Mouse (Mus musculus): ENCODE results near the gene Pitpnm3.
"Not testable (repeated sequence)": the region's sequence is repeated elsewhere in the genome, so short reads cannot be mapped to it uniquely, and the experiment has no call there.

Gene Pitpnm3

DNA sequence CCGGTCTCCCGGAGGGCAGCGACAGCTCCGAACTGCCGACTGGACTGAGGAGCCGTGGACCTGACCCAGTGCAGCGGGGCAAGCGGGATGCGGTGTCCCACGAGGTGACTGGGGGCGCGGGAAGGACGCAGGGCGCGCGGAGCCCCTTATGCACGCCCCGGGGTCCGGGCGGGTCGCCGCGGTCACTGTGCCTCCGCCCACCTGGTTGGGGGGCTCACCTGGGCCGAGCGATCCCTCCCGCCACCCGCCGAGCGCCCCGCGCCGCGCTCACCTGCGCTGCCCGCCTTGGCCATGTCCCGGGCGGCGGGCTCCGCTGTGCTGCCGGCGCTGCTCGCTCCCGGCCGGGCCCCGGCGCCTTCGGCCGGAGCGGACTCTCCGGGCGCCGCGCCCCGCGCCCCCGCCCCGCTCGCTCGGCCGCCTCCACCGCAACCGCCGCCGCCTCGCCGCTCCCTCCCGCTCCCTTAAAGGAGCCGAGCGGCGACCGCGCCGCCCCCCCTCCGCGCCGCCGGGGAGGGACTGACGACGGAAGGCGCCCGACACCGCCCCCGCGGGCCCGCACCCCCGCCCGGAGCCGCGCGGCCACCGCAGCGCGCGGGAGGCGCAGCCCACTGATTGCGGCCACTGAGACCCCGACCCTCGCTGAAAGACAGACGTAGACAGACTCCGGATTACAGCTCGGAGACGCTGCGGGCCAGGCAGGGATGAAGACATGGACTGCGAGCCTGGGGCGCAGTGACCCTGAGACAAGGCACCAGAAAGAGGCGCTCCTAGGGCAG, at the start of gene Pitpnm3:
Gene Pitpnm3, minus strand, starts transcription at position 396 of the 776 bp plus-strand sequence.
- DNase-seq (ENCODE audit: low read depth, low spot score) = no peak

GRCm38 (mm10) chr11:72184252-72184651, 48.7 kb upstream of the Pitpnm3 start:
- DNase-seq (ENCODE audit: low read depth, low spot score) = no peak

DNA sequence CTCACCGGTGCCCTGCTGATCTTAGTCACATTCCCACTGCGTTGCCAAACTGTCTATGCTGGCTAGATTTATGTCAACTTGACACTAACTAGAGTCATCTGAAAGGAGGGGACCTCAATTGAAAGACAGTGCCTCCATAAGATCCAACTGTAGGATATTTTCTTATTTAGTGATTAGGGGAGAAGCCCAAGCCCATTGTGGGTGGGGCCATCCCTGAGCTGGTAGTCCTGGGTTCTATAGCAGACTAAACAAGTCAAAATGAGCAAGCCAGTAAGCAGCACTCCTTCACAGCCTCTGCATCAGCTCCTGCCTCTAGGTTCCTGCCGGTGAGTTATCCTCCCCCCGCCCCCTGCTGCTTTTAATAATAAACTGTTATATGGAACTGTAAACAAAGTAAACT, 45.6 kb upstream of the Pitpnm3 start:
- DNase-seq (ENCODE audit: low read depth, low spot score) = no peak

DNA sequence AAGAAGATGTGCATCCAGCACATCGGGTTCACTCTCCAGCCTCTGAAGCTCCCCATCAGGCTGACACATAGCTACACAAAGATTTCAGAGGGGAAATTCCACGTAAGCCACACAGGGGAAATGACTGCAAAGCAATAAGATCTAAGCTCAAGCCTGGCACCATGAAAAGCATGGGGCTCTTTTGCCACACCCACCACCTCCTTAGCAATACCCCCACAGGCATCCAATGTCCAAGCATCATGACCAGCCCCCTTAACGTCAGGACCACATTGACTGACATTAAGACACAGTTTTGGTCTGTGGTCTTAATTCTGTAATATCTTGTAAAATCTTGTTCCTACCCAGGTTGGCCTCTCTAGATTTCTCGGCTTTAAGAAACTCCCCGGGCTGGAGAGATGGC, 45.0 kb upstream of the Pitpnm3 start:
- DNase-seq (ENCODE audit: low read depth, low spot score) = no peak

- no peak for DNase-seq (ENCODE audit: low read depth, low spot score)
These were observed 41.0 kb upstream of the Pitpnm3 start for GRCm38 (mm10) chr11:72176553-72176952.

GRCm38 (mm10) chr11:72175966-72176365, 40.4 kb upstream of the Pitpnm3 start:
- no peak for DNase-seq (ENCODE audit: low read depth, low spot score)

DNA sequence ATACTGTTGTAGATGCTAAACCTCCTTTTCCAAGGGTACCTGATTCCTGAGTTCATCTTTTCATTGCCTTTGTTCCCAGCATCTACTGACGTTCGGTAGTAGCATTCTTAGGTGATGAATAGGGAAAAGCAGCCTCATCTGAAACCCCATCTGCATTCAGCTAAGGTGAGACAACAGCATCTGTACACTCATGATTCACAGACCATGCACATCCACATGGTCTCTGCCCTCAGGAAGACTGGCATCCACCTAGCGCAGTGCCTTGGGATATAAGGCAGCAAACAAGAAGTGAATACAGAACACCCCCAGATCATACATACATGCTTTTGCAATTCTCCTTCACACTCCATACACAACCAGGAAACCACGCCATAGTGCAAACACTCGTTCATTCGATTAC, 39.1 kb upstream of the Pitpnm3 start:
- DNase-seq (ENCODE audit: low read depth, low spot score) = no peak

DNA sequence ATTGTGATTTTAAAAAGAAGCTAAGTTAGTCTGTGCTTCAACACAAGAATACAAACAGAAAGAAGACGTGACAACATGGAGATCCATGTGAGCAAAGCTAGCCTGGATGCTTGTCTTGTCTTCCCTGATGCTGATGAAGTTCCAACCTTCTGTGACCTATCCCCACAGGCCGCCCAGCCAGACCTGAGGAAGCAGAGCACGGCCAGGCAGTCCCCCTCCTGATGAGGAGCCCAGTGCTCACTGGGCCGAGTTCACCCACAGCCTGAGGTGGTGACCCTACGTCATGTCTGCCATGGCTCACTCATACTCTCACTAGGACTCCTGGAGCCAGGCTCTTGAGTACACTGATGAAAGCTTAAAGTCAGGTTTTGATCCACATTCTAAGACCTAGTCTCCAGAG, 37.9 kb upstream of the Pitpnm3 start:
- DNase-seq (ENCODE audit: low read depth, low spot score) = no peak

- DNase-seq (ENCODE audit: low read depth, low spot score) = not testable (repeated sequence)
These were observed 36.3 kb upstream of the Pitpnm3 start for GRCm38 (mm10) chr11:72171906-72172305.

GRCm38 (mm10) chr11:72169871-72170270, 34.3 kb upstream of the Pitpnm3 start:
- no peak for DNase-seq (ENCODE audit: low read depth, low spot score)

DNA sequence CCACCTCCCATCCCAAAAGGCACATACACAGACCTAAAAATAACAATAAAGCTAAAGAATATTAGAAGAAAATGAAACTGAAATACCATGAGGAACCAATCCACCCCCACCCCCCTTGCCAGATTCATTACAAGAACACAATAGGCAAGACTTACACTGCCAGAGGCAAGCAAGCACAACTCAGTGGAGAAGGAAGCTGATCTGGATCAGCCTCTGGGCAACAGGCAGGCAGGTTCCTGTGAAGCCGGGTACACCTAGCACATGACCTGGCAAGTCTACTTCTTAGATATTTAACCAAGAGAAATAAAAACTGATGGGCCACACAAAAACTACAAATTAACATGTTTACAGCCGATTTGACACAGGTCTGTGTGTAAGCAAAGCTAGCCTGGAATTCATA, 27.6 kb upstream of the Pitpnm3 start:
- DNase-seq (ENCODE audit: low read depth, low spot score) = no peak

DNA sequence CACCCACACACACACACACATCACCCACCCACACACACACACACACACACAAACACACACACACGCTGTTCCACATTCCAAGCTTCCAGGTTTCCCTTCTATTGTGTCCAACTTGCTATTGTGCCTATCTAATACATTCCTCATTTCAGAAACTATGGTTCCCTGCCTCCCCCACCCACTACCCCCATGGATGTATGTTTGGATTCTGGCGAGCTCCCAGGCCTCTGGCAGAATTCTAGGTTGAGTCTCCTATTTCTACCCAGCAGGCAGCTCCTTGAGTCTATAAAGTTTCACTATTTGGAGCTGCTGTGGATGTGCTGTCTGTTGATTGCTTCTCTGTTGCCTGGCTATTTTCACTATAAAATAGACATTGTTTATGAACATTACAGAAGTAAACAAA, 21.0 kb upstream of the Pitpnm3 start:
- DNase-seq (ENCODE audit: low read depth, low spot score) = no peak

DNA sequence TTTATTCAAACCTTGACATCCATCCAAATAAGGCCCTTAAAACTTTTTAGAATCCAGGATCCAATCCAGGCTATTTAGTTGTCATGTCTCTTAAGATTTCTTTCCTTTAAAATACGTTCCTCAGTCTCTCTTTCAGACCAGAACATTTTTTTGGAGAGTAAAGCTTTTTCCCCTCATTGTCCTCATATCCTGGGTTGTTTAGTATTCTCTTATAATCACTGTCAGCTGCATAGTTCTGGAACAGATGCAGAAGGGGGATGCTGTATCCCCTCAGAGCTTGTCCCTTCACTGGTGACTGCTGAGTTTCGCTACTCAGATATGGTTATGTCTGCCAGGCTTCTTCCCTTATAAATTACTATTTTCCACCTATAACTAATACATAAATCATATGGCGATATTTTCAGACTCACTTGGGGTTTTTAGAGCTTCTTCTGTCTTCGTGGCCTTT, 20.4 kb upstream of the Pitpnm3 start:
- DNase-seq (ENCODE audit: low read depth, low spot score) = no peak

DNA sequence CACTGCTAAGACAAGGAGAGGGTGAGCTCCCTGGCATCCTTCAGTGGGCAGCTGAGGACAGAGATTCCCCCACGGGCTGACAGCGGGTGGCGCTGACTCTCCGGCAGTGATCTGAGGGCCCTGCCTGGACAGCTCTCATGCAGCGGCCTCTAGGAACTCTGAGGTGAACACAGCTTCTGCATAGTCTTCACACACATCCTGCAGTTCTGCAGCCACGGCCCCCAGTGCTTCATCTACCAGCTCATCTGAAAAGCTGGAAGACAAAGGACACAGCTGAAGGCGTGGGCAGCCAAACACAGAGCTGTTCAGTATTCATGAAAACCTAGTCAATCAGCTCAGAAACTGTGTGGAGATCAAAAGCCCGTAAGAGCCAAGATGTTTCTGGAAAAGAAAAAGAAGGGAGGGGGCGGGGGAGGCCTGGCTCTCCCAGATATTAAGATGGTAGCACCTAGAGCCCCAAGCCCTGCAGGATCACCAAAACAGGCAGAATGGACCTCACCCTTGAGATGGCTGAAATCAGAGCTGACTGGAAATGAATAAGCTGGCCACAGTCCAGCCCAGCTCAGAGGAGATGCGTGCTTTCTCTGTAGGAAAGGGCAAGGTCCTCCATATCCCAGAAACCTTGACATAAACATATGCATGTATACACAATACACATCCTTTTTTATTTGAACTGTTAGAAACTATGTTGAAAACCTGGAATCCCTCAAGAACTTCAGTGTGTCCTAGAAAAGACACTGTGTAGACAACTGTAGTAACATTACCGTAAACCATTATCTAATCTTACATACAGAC, 19.8 kb upstream of the Pitpnm3 start:
- DNase-seq (ENCODE audit: low read depth, low spot score) = no peak

DNA sequence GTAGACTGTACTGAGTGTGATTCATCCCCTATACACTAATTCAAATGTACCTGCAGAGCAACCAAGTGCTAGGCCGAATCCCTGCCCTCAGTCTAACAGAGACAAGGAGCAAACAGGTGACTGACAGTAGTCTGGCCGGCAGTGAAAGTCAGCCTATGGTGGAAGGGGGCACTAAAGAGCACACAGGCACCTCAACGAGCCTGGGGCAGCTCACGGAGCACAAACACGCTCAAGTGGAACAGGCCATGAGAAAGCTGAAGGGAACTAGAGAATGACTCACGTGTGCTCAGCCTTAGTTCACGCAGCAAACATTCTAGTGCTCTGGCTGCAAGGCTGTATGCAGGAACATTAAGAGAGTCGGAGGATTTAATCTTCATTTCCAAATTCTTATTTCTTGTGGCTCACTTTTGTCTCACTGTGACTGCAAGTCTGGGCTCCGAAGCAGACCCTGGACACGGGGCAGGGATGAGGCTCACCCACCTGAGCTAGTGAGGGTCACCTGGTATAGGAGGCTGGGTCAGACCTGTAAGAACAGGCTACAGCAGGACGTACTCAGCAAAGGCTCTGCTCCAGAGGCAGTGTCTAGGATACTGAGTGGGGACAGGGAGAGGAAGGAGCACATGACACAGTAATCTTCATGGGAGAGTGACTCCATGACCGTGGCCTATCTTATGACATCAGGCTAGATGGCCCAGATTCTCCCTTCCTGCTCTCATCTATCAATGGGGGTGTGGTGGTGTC, 17.7 kb upstream of the Pitpnm3 start:
- DNase-seq (ENCODE audit: low read depth, low spot score) = no peak

DNA sequence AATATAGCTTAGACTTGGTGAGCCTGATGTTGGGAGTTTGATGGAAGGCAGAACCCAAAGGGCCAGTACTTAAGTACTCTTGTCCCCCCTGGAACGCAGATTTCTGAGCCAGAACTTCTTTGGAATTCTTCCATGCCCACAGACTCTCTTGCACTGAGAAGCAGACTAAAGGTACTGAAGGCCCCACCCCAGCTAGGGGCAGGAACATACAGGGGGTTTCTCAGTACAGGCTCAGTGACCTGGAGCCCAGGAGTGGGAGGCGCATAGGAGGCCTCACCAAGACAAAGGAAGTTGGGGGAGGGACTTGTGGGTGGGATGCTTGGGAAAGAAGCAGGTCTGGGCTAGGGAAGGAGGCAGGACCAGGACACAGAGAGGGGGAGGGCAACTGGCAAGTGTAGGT, 15.5 kb upstream of the Pitpnm3 start:
- no peak for DNase-seq (ENCODE audit: low read depth, low spot score)

DNA sequence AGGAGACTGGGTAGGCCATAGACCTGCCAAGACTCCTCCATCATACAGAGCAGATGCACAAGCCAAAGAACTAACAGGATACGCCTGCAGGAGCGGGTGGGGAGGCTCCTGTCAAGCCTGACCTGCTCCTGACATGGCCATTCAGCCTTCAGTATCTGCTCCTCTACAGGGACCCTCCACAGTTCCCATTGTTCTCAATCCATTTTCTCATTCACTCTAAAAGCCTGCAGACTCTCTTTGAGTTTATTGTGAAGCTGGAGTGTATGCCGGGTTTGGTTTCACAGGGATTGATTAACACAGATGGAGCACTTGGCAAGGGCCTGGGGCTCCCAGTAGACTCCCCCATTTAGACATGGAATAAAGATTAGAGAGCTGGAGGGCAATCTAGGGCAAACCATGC, 12.3 kb upstream of the Pitpnm3 start:
- no peak for DNase-seq (ENCODE audit: low read depth, low spot score)

DNA sequence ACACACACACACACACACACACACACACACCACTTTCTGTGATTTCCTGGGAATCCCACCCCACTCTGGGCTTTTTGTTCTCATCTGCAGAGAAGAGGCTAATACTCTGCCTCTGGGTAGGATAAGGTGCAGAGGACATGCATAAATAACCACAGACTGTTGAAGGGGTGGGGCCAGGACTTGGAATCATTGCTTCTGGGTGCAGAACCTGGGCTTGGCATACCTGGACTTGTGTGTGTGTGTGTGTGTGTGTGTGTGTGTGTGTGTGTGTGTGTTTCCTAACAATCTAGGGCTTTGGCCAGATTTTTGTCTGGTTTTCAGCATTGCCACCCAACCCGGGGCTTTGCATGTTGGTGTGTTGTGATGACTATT, 10.3 kb upstream of the Pitpnm3 start:
- DNase-seq (ENCODE audit: low read depth, low spot score) = no peak

DNA sequence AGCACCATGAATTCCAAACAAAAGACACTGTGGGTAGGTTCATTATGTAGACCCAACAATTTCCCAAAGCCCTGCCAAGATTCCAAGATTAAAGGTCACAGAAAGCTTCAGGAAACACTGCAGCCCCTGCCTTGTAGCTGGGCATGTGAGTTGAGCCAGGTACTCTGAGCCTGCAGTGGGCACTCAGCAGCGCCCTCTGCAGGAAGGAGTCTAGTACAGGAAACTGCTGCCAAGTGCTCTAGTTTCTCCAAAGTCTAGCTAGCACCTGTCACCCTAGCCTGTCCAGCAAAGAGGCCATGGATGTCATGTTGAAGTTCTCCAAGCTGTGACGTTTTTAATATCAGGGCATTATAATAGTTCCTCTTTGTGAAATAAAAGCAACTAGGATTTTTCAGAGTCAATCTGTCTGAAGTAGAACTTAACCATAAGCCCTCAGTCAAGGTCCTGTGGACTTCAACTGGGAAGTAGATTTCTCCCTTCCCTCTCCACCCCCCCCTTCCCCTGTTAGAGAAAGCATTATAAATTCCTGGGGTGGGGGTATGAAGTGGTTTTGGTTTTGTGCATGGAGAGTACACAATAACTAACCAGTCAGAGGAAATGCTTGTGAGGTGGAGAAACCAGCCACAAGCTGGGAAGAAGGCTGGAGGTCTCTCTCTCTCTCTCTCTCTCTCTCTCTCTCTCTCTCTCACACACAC, 9.8 kb upstream of the Pitpnm3 start:
- DNase-seq (ENCODE audit: low read depth, low spot score) = peak; percentile 32

DNA sequence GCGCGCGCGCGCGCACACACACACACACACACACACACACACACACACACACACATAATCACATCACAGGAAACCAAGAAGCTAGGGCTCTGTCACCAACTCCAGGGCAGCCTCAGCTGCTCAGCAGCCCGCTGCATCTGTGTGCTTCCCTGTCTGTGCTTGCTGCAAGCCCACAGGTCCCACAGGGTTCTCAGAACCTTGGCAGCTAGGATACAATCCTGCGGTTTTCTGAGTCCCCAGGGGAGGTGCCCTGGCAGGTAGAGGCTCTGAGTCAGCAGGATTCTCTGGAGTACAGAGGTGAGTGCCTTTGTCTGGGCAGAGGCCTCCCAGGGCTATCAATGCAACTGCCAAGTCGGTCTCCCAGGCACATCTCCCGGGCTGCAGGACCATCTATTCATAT, 7.3 kb upstream of the Pitpnm3 start:
- no peak for DNase-seq (ENCODE audit: low read depth, low spot score)

- DNase-seq (ENCODE audit: low read depth, low spot score) = no peak
These were observed 4.6 kb upstream of the Pitpnm3 start for GRCm38 (mm10) chr11:72140198-72140597.

Measured in embryo, embryonic 11.5 days (tissue).